Mouse (Mus musculus): Measurements from ENCODE around the gene Fam69b. TPM values are rescaled to one million over a fixed set of nuclear protein-coding genes. Genes with fewer than 3 reads are reported as not detected.

Gene Fam69b
- polyA plus RNA-seq, 1 experiment from 2014 or later = 123 TPM

GRCm38 (mm10) chr2:26587044-26587405 is 41.2 kb upstream of the Fam69b start:
- ATAC-seq (ENCODE audit: low FRiP score, low TSS enrichment) (no peak), DNase-seq (peak; percentile 60)
- peak overlapping the region; percentile 71 for H3K4me2 ChIP-seq (ENCODE audit: low read length)
- H3K27ac ChIP-seq (replicated peaks; ENCODE audit: low read depth, low read length) = 0 out of 2 replicates have a peak overlapping the region, but pooled peaks have one; percentile 26
- no peaks in the 10 kb centered on the region for H3K27me3 ChIP-seq (ENCODE audit: control insufficient read depth, insufficient read depth, low read length)
- H3K9ac ChIP-seq (replicated peaks; ENCODE audit: low read length) = peak overlapping the region; percentile 57
- peak overlapping the region; percentile 52 for H3K4me3 ChIP-seq (replicated peaks; ENCODE audit: low read depth, low read length)
- peaks cover 8% of the 10 kb centered on the region; the same call in 1 of the 2 replicates for H3K4me1 ChIP-seq (ENCODE audit: control insufficient read depth, insufficient read depth, low read length)
- H3K36me3 ChIP-seq (ENCODE audit: control insufficient read depth, insufficient read depth, low read length) = no peaks in the 10 kb centered on the region
- 8% methylated on average over 11 of the region's 11 CpGs for WGBS
- H3K9me3 ChIP-seq (ENCODE audit: control insufficient read depth, low read length) = no peaks in the 10 kb centered on the region

DNA sequence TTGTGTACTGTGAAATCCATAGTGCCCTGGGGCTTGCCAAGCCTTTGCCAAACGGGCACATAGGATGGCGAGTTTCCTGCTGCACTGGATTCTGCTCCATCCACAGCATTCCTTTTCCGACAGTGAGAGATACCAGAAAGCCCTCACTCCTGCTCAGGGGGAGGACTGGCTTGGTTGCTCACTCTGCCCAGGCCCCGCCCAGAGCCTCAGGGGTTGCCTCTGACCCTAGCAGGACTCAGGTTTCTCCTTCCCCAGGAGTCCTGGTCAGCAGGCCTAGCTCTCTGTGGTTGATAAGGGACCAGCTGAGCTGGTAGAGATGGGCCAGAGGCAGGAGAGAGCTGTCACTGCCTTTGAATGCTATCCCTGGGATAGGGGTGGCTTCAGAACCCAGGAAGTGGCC is 39.7 kb upstream of the Fam69b start:
- WGBS = 57% methylated on average over 4 of the region's 4 CpGs
- Histone ChIP-seq H3K9ac (replicated peaks; ENCODE audit: low read length) (no peak overlapping the region; the same call in 1 of the 2 replicates), H3K4me3 (replicated peaks; ENCODE audit: low read depth, low read length) (no peak overlapping the region), H3K4me2 (ENCODE audit: low read length) (peak overlapping the region; percentile 21; the same call in 1 of the 2 replicates), H3K27ac (replicated peaks; ENCODE audit: low read depth, low read length) (no peak overlapping the region), H3K9me3 (ENCODE audit: control insufficient read depth, low read length) (no peaks in the 10 kb centered on the region), H3K36me3 (ENCODE audit: control insufficient read depth, insufficient read depth, low read length) (no peaks in the 10 kb centered on the region), H3K27me3 (ENCODE audit: control insufficient read depth, insufficient read depth, low read length) (no peaks in the 10 kb centered on the region), H3K4me1 (ENCODE audit: control insufficient read depth, insufficient read depth, low read length) (peaks cover 8% of the 10 kb centered on the region; the same call in 1 of the 2 replicates)
- no peak for ATAC-seq (ENCODE audit: low FRiP score, low TSS enrichment)
- DNase-seq = no peak

DNA sequence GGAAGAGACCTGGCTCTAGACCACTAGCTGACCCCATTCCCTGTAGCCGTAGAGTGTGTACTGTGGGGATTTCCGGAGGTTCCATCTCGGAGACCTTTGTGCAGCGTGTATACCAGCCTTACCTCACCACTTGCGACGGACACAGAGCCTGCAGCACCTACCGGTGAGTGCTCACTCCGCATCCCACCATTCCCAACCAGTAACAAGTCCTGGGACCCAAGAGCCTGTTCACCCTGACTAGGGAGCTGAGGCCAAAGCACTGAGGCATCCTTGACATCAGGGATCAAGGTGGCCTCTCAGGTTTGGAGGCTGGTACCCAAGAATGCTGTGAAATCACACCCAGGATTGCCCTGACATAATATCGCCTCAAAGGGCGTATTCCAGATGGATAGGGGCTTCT is 39.0 kb upstream of the Fam69b start:
- 92% methylated on average over 10 of the region's 10 CpGs for WGBS
- ATAC-seq (ENCODE audit: low FRiP score, low TSS enrichment) = no peak
- Histone ChIP-seq H3K9ac (replicated peaks; ENCODE audit: low read length) (no peak overlapping the region), H3K36me3 (ENCODE audit: control insufficient read depth, insufficient read depth, low read length) (no peaks in the 10 kb centered on the region), H3K4me3 (replicated peaks; ENCODE audit: low read depth, low read length) (no peak overlapping the region), H3K4me1 (ENCODE audit: control insufficient read depth, insufficient read depth, low read length) (peaks cover 8% of the 10 kb centered on the region; the same call in 1 of the 2 replicates), H3K27me3 (ENCODE audit: control insufficient read depth, insufficient read depth, low read length) (no peaks in the 10 kb centered on the region), H3K9me3 (ENCODE audit: control insufficient read depth, low read length) (no peaks in the 10 kb centered on the region), H3K27ac (replicated peaks; ENCODE audit: low read depth, low read length) (no peak overlapping the region), H3K4me2 (ENCODE audit: low read length) (no peak overlapping the region)
- no peak for DNase-seq

GRCm38 (mm10) chr2:26590282-26590681 is 38.0 kb upstream of the Fam69b start:
- no peak overlapping the region for H3K9ac ChIP-seq (replicated peaks; ENCODE audit: low read length)
- no peak overlapping the region for H3K27ac ChIP-seq (replicated peaks; ENCODE audit: low read depth, low read length)
- WGBS = 91% methylated on average over 7 of the region's 7 CpGs
- no peak overlapping the region for H3K4me2 ChIP-seq (ENCODE audit: low read length)
- DNase-seq (no peak), ATAC-seq (ENCODE audit: low FRiP score, low TSS enrichment) (no peak)
- no peaks in the 10 kb centered on the region for H3K27me3 ChIP-seq (ENCODE audit: control insufficient read depth, insufficient read depth, low read length)
- no peak overlapping the region for H3K4me3 ChIP-seq (replicated peaks; ENCODE audit: low read depth, low read length)
- H3K4me1 ChIP-seq (ENCODE audit: control insufficient read depth, insufficient read depth, low read length) = peaks cover 8% of the 10 kb centered on the region; the same call in 1 of the 2 replicates
- H3K36me3 ChIP-seq (ENCODE audit: control insufficient read depth, insufficient read depth, low read length) = no peaks in the 10 kb centered on the region
- no peaks in the 10 kb centered on the region for H3K9me3 ChIP-seq (ENCODE audit: control insufficient read depth, low read length)

DNA sequence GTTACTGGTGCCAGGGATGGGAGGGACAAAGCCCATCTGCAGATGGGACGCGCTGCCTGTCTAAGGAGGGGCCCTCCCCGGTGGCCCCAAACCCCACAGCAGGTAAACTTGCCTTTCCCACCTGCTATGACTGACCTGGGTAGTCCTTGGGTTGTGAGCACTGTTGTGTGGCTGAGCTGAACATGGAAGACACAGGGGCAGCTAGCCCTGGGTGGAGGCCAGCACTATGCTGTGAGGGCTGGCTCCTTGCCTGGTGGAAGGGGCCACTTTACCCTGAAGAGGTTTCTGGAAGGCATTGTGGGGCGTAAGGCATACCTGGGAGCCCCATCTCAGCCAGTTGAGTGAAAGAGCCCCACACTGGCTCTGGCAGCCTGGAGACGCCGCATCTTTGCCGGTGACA is 37.3 kb upstream of the Fam69b start:
- WGBS = 97% methylated on average over 7 of the region's 7 CpGs
- Histone ChIP-seq H3K4me1 (ENCODE audit: control insufficient read depth, insufficient read depth, low read length) (peaks cover 8% of the 10 kb centered on the region; the same call in 1 of the 2 replicates), H3K4me2 (ENCODE audit: low read length) (no peak overlapping the region), H3K9ac (replicated peaks; ENCODE audit: low read length) (no peak overlapping the region), H3K4me3 (replicated peaks; ENCODE audit: low read depth, low read length) (no peak overlapping the region), H3K27ac (replicated peaks; ENCODE audit: low read depth, low read length) (no peak overlapping the region), H3K9me3 (ENCODE audit: control insufficient read depth, low read length) (no peaks in the 10 kb centered on the region), H3K27me3 (ENCODE audit: control insufficient read depth, insufficient read depth, low read length) (no peaks in the 10 kb centered on the region), H3K36me3 (ENCODE audit: control insufficient read depth, insufficient read depth, low read length) (no peaks in the 10 kb centered on the region)
- ATAC-seq (ENCODE audit: low FRiP score, low TSS enrichment) (no peak), DNase-seq (no peak)

DNA sequence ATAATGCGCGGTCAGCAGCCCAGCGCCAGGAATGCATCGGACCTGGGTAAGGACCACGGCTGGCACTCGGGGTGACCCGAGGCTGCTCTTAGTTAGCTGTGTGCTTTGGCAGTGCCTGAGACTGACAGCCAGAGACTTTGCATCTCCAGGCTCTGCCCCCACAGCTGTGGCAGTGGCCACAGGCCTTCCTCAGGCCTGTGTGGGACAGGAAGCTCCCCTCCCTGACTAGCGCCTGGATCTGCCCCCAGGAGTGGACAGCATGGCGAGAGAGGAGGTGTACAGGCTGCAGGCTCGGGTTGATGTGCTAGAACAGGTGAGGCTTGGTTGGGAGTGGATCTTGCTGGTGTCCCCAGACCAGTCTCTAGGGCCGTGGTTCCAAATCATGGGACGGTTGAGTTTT is 36.8 kb upstream of the Fam69b start:
- no peaks in the 10 kb centered on the region for H3K27me3 ChIP-seq (ENCODE audit: control insufficient read depth, insufficient read depth, low read length)
- H3K9me3 ChIP-seq (ENCODE audit: control insufficient read depth, low read length) = no peaks in the 10 kb centered on the region
- ATAC-seq (ENCODE audit: low FRiP score, low TSS enrichment) = no peak
- no peak overlapping the region for H3K4me3 ChIP-seq (replicated peaks; ENCODE audit: low read depth, low read length)
- H3K9ac ChIP-seq (replicated peaks; ENCODE audit: low read length) = no peak overlapping the region
- H3K27ac ChIP-seq (replicated peaks; ENCODE audit: low read depth, low read length) = no peak overlapping the region
- H3K36me3 ChIP-seq (ENCODE audit: control insufficient read depth, insufficient read depth, low read length) = no peaks in the 10 kb centered on the region
- H3K4me1 ChIP-seq (ENCODE audit: control insufficient read depth, insufficient read depth, low read length) = peaks cover 6% of the 10 kb centered on the region; the same call in 1 of the 2 replicates
- no peak for DNase-seq
- no peak overlapping the region for H3K4me2 ChIP-seq (ENCODE audit: low read length)
- 89% methylated on average over 12 of the region's 12 CpGs for WGBS

DNA sequence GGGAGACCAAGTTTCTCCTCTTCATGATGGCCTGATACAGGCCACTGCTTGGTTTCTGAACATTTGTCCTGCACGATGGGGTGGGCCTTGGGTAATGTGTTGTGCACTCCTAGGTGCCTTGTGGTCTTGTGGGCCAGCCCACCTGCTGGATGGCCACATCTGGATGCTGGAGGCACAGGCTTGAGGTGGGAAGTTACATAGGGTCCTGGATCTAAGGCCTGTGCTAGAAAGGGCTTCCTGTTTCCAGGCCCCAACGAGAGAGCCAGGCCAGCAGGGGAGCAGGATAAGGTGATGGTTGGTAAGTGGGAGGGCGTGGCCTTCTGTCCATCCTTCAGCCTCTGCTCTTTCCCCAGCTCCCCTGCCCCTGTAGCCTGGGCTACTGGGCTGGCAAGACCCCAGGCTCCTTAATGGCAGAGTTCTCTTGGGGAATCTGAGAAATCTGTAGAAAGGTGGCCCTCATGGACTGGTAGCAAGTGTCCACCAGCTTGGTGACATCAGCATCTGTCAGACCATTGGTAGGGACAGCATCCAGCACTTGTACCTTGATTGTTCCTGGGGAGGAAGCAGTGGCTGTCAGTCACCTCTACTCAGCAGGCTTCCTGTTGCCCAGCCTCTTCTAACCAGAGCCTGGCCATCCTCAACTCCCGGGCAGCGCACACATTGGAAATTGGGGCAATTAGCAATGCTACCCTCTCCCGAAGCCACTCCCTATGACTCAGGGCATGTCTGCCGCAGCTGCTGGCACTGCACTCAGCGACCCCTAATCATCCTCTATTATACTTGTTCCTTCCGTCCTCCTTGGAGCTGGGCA is 34.8 kb upstream of the Fam69b start:
- WGBS = 80% methylated on average over 9 of the region's 9 CpGs
- no peak for DNase-seq
- Histone ChIP-seq H3K27ac (replicated peaks; ENCODE audit: low read depth, low read length) (no peak overlapping the region), H3K4me3 (replicated peaks; ENCODE audit: low read depth, low read length) (no peak overlapping the region), H3K9ac (replicated peaks; ENCODE audit: low read length) (no peak overlapping the region), H3K9me3 (ENCODE audit: control insufficient read depth, low read length) (no peaks in the 10 kb centered on the region), H3K27me3 (ENCODE audit: control insufficient read depth, insufficient read depth, low read length) (no peaks in the 10 kb centered on the region), H3K4me2 (ENCODE audit: low read length) (no peak overlapping the region), H3K4me1 (ENCODE audit: control insufficient read depth, insufficient read depth, low read length) (no peaks in the 10 kb centered on the region), H3K36me3 (ENCODE audit: control insufficient read depth, insufficient read depth, low read length) (no peaks in the 10 kb centered on the region)
- no peak for ATAC-seq (ENCODE audit: low FRiP score, low TSS enrichment)

- ATAC-seq (ENCODE audit: low FRiP score, low TSS enrichment) (no peak), DNase-seq (peak; percentile 39)
- Histone ChIP-seq H3K27me3 (ENCODE audit: control insufficient read depth, insufficient read depth, low read length) (no peaks in the 10 kb centered on the region), H3K36me3 (ENCODE audit: control insufficient read depth, insufficient read depth, low read length) (no peaks in the 10 kb centered on the region), H3K9me3 (ENCODE audit: control insufficient read depth, low read length) (no peaks in the 10 kb centered on the region), H3K4me1 (ENCODE audit: control insufficient read depth, insufficient read depth, low read length) (no peaks in the 10 kb centered on the region), H3K4me3 (replicated peaks; ENCODE audit: low read depth, low read length) (no peak overlapping the region), H3K4me2 (ENCODE audit: low read length) (no peak overlapping the region), H3K27ac (replicated peaks; ENCODE audit: low read depth, low read length) (no peak overlapping the region), H3K9ac (replicated peaks; ENCODE audit: low read length) (no peak overlapping the region)
- WGBS = 72% methylated on average over 9 of the region's 9 CpGs
Observed at GRCm38 (mm10) chr2:26594022-26594346, 34.3 kb upstream of the Fam69b start.

- 93% methylated on average over 7 of the region's 7 CpGs for WGBS
- H3K9me3 ChIP-seq (ENCODE audit: control insufficient read depth, low read length) = no peaks in the 10 kb centered on the region
Observed at GRCm38 (mm10) chr2:26594461-26594933, 33.8 kb upstream of the Fam69b start.

More at GRCm38 (mm10) chr2:26594461-26594933, 33.8 kb upstream of the Fam69b start:
- H3K27ac ChIP-seq (replicated peaks; ENCODE audit: low read depth, low read length) = no peak overlapping the region
- H3K36me3 ChIP-seq (ENCODE audit: control insufficient read depth, insufficient read depth, low read length) = no peaks in the 10 kb centered on the region
- no peak overlapping the region for H3K9ac ChIP-seq (replicated peaks; ENCODE audit: low read length)
- H3K4me2 ChIP-seq (ENCODE audit: low read length) = no peak overlapping the region
- H3K4me1 ChIP-seq (ENCODE audit: control insufficient read depth, insufficient read depth, low read length) = no peaks in the 10 kb centered on the region
- no peak overlapping the region for H3K4me3 ChIP-seq (replicated peaks; ENCODE audit: low read depth, low read length)
- no peak for ATAC-seq (ENCODE audit: low FRiP score, low TSS enrichment)
- DNase-seq = no peak
- no peaks in the 10 kb centered on the region for H3K27me3 ChIP-seq (ENCODE audit: control insufficient read depth, insufficient read depth, low read length)
